Mouse (Mus musculus) hematopoietic stem cell, adult 5-6 weeks (primary cell): Measurements from ENCODE around the gene Sgcd. TPM values are rescaled to one million over a fixed set of nuclear protein-coding genes. Genes with fewer than 3 reads are reported as not detected.

Experiments used
- ATAC-seq, 2 experiments: fragments of 125-278 bp in 1 of 2; replicated peaks in 1 of 2; 2 replicates each; pipeline ENCODE4 v1.8.0; 2016 to 2017; ENCODE audit warnings: inconsistent platforms in 2 of 2, mild to moderate bottlenecking in 2 of 2, moderate number of reproducible peaks in 2 of 2, low read depth in 1 of 2, moderate TSS enrichment in 1 of 2; ENCODE audit not compliant: low FRiP score in 2 of 2, poor library complexity in 2 of 2, severe bottlenecking in 2 of 2, insufficient read depth in 1 of 2, low TSS enrichment in 1 of 2
- total RNA-seq: library from RNA; stranded (forward); fragments of 172-1452, 232-1000 nt; gene quantifications from 2 replicates; pipeline ENCODE4 v1.2.3, GENCODE M21; 2017

Sgcd gene
- total RNA-seq, 1 experiment from 2014 or later = not detected

GRCm38 (mm10) chr11:47247703-47248344 is 740.9 kb downstream of the Sgcd start:
- no peak for ATAC-seq

GRCm38 (mm10) chr11:47242401-47242800 is 746.4 kb downstream of the Sgcd start:
- ATAC-seq = no peak

- ATAC-seq = no peak
These were observed 760.5 kb downstream of the Sgcd start for GRCm38 (mm10) chr11:47228222-47228621.

GRCm38 (mm10) chr11:47224148-47224547 is 764.6 kb downstream of the Sgcd start:
- ATAC-seq = no peak

GRCm38 (mm10) chr11:47211531-47211930 is 777.2 kb downstream of the Sgcd start:
- ATAC-seq = no peak

- no peak for ATAC-seq
These were observed 782.3 kb downstream of the Sgcd start for GRCm38 (mm10) chr11:47206461-47206860.

- no peak for ATAC-seq
These were observed 789.7 kb downstream of the Sgcd start for GRCm38 (mm10) chr11:47199106-47199505.

GRCm38 (mm10) chr11:47188556-47188955 is 800.2 kb downstream of the Sgcd start:
- ATAC-seq = no peak

GRCm38 (mm10) chr11:47174977-47175376 is 813.8 kb downstream of the Sgcd start:
- no peak for ATAC-seq

GRCm38 (mm10) chr11:47170926-47171625 is 817.7 kb downstream of the Sgcd start:
- ATAC-seq = peak in 1 of 2 experiments; percentile 32; a peak in 3 of 4 replicates

- ATAC-seq = no peak
These were observed 821.4 kb downstream of the Sgcd start for GRCm38 (mm10) chr11:47167376-47167775.

- ATAC-seq = no peak
These were observed 830.7 kb downstream of the Sgcd start for GRCm38 (mm10) chr11:47158089-47158488.

GRCm38 (mm10) chr11:47156730-47157693 is 831.8 kb downstream of the Sgcd start:
- no peak for ATAC-seq

- ATAC-seq = no peak
These were observed 833.8 kb downstream of the Sgcd start for GRCm38 (mm10) chr11:47154837-47155430.

- ATAC-seq = no peak
These were observed 839.2 kb downstream of the Sgcd start for GRCm38 (mm10) chr11:47149607-47150006.

- ATAC-seq = no peak
These were observed 848.9 kb downstream of the Sgcd start for GRCm38 (mm10) chr11:47139867-47140266.

- ATAC-seq = no peak
These were observed 849.5 kb downstream of the Sgcd start for GRCm38 (mm10) chr11:47139271-47139670.
